Mouse (Mus musculus): ENCODE measurements around the gene Snrpa1. TPM values are rescaled to one million over a fixed set of nuclear protein-coding genes. Genes with fewer than 3 reads are reported as not detected.
A peak's percentile ranks its signal among the peaks of the same experiment; 100 is the strongest.

The Snrpa1 gene
- polyA plus RNA-seq, 1 experiment from 2014 or later, result 134 TPM

DNA sequence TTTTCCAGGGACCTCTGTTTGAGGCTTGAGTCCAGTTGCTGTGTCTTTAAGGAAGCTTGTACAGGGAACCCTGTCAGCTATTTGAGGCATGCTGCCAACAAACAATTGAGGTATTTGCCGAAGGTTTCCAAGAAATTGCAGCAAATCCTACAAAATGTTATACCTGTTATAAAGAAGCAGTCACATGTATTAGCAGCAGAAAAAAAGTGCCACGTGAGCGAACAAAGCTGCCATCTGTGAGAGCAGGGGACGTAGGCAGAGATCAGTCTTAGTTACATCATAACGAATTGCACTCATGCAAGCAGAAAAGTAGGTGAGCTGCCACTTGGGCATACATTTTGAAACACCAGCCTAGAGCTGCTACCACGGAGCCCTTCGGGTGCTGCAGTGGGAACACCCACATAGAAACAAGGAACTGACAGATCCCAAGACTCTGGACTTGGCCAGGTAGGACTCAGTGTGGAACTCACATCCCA, 47.8 kb downstream of the Snrpa1 start:
- Histone ChIP-seq H3K9ac (ENCODE audit: low read depth, low read length) (no peak overlapping the region), H3K27me3 (replicated peaks; ENCODE audit: control insufficient read depth, insufficient read depth, low read length) (no peaks in the 10 kb centered on the region), H3K36me3 (ENCODE audit: control insufficient read depth, insufficient read depth, low read length) (no peaks in the 10 kb centered on the region), H3K27ac (replicated peaks; ENCODE audit: low read depth, low read length) (no peak overlapping the region), H3K4me1 (ENCODE audit: control insufficient read depth, insufficient read depth, low read length) (peaks cover 10% of the 10 kb centered on the region), H3K4me3 (ENCODE audit: low read depth, low read length) (no peak overlapping the region), H3K4me2 (ENCODE audit: low read depth, low read length) (no peak overlapping the region), H3K9me3 (ENCODE audit: control insufficient read depth, low read length) (no peaks in the 10 kb centered on the region)
- DNase-seq (ENCODE audit: low spot score) (peak; percentile 60), ATAC-seq (ENCODE audit: low read depth) (no peak)
- 51% methylated on average over 7 of the region's 7 CpGs for WGBS

DNA sequence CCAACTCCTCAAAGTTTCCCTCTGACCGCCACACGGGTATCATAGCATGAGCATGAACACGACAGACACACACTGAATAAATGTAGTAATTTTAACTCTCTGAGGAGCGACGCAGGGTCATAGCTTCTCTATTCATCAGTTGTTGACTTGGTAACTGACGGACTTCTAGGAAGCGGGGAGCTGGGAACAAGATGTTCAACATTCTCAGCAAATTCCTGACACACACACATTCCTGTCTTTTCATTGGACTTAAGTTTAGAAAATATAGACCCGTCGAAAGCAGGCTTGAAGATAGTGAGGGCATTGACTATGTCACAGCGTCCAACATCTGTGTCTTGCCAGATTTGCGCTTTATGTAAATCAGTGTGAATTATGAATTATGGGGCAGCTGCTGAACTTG, 48.4 kb downstream of the Snrpa1 start:
- no peaks in the 10 kb centered on the region for H3K27me3 ChIP-seq (replicated peaks; ENCODE audit: control insufficient read depth, insufficient read depth, low read length)
- H3K9ac ChIP-seq (ENCODE audit: low read depth, low read length), result no peak overlapping the region
- H3K36me3 ChIP-seq (ENCODE audit: control insufficient read depth, insufficient read depth, low read length), result no peaks in the 10 kb centered on the region
- H3K27ac ChIP-seq (replicated peaks; ENCODE audit: low read depth, low read length), result no peak overlapping the region
- no peak for DNase-seq (ENCODE audit: low spot score)
- H3K9me3 ChIP-seq (ENCODE audit: control insufficient read depth, low read length), result no peaks in the 10 kb centered on the region
- no peak overlapping the region for H3K4me2 ChIP-seq (ENCODE audit: low read depth, low read length)
- 60% methylated on average over 11 of the region's 11 CpGs for WGBS
- H3K4me3 ChIP-seq (ENCODE audit: low read depth, low read length), result no peak overlapping the region
- peaks cover 12% of the 10 kb centered on the region for H3K4me1 ChIP-seq (ENCODE audit: control insufficient read depth, insufficient read depth, low read length)
- ATAC-seq (ENCODE audit: low read depth), result no peak

DNA sequence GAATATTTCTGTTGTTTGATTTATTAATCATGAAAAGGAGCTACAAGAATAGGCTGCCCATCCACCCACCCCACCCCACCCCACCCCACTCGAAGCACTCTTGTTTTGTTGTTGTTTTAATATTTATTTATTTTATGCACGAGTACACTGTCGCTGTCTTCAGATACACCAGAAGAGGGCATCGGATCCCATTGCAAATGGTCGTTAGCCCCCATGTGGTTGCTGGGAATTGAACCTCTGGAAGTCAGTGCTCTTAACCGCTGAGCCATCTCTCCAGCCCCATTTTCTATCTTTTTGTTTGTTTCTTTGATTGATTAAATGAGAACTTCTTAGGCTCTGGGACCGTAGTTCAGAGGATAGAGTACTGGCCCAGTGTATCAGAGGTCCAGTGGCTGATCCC, 49.1 kb downstream of the Snrpa1 start:
- Histone ChIP-seq H3K4me1 (ENCODE audit: control insufficient read depth, insufficient read depth, low read length) (peaks cover 16% of the 10 kb centered on the region), H3K36me3 (ENCODE audit: control insufficient read depth, insufficient read depth, low read length) (no peaks in the 10 kb centered on the region), H3K4me3 (ENCODE audit: low read depth, low read length) (no peak overlapping the region), H3K9ac (ENCODE audit: low read depth, low read length) (no peak overlapping the region), H3K9me3 (ENCODE audit: control insufficient read depth, low read length) (no peaks in the 10 kb centered on the region), H3K27ac (replicated peaks; ENCODE audit: low read depth, low read length) (no peak overlapping the region), H3K27me3 (replicated peaks; ENCODE audit: control insufficient read depth, insufficient read depth, low read length) (no peaks in the 10 kb centered on the region), H3K4me2 (ENCODE audit: low read depth, low read length) (no peak overlapping the region)
- WGBS, result 10% methylated on average over 7 of the region's 7 CpGs
- peak; percentile 59 for DNase-seq (ENCODE audit: low spot score)
- no peak for ATAC-seq (ENCODE audit: low read depth)

DNA sequence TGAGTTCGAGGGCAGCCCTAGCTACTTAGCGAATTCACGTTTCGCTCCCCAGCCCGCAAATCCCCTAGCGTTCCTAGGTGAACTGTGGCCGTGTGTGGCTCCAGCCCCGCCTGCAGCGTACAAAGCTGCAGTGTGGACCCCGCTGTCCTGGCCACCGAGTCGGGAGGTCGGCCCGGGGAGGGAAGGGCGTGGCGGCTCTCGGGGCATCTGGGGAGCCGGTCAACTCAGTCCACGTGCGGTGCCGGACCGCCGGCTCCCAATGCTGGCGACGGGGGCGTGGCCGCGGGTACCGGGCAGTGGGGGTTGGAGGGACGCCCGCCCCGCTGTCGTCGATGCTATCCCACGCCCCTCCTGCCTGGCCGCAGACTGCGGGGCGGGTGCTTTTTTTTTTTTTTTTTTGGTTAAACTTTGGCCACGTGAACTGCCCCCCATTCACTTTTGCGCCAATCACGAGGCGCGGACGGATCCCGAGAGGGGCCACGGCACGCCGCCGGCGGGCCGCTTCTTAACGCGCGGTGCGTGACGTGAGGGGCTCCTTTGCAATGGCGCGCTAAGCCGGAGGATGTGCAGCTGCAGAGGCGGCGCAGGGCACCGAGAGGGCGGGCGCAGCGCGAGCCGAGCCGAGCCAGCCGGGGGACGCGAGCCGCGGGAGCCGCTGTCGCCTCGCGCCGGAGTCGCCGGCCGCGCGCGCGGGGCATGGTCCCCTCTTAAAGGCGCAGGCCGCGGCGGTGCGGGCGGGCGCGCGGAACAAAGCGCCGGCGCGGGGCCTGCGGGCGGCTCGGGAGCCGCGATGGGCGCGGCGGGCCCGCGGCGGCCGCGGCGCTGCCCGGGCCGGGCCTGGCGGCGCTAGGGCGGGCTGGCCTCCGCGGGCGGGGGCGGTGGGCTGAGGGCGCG, 50.4 kb downstream of the Snrpa1 start, which contains the start of gene Chsy1:
TSS of gene Chsy1 (plus strand) at position 555 of the 894 bp plus-strand sequence.
- peak within 1 kb of the TSS; percentile 91 for H3K4me2 ChIP-seq (ENCODE audit: low read depth, low read length)
- DNase-seq (ENCODE audit: low spot score) (peak; percentile 96), ATAC-seq (ENCODE audit: low read depth) (peak; percentile 86)
- peak within 1 kb of the TSS; percentile 94 for H3K27ac ChIP-seq (replicated peaks; ENCODE audit: low read depth, low read length)
- WGBS, result under 1% methylated on average over 53 of the region's 123 CpGs
- no peaks in the 10 kb centered on the region for H3K36me3 ChIP-seq (ENCODE audit: control insufficient read depth, insufficient read depth, low read length)
- peak within 1 kb of the TSS; percentile 92 for H3K9ac ChIP-seq (ENCODE audit: low read depth, low read length)
- peaks cover 19% of the 10 kb centered on the region for H3K4me1 ChIP-seq (ENCODE audit: control insufficient read depth, insufficient read depth, low read length)
- no peaks in the 10 kb centered on the region for H3K27me3 ChIP-seq (replicated peaks; ENCODE audit: control insufficient read depth, insufficient read depth, low read length)
- no peaks in the 10 kb centered on the region for H3K9me3 ChIP-seq (ENCODE audit: control insufficient read depth, low read length)
- H3K4me3 ChIP-seq (ENCODE audit: low read depth, low read length), result peak within 1 kb of the TSS; percentile 73

DNA sequence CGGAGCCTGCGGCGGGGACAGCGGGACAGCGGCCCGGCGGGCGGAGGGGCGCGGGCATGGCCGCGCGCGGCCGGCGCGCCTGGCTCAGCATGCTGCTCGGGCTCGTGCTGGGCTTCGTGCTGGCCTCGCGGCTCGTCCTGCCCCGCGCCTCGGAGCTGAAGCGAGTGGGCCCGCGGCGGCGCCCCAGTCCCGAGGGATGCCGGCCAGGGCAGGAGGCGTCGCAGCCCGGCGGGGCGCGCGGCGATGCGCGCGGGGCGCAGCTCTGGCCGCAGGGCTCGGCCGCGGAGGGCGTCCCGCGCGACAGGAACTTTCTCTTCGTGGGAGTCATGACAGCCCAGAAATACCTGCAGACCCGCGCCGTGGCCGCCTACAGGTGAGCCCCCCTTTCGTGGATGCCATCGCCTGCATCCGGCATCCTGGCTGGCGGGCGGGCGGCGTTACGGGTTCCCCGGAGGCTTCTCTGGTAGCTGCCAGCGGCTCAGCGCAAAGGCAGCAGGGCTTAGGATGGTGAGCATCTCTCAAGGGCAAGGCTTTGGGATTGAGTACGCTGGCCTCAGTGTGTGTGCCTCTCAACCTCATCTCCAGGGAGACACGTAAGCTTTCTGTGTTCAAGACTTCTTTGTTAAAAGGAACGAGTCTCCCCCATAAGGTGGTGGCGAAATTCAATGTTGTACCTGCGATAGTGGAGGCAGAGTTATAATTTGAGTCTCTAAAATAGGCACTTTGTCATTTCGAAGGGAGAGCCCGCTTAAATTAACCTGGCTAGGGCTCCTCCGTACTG, 51.2 kb downstream of the Snrpa1 start:
- ATAC-seq (ENCODE audit: low read depth), result peak; percentile 28
- no peaks in the 10 kb centered on the region for H3K27me3 ChIP-seq (replicated peaks; ENCODE audit: control insufficient read depth, insufficient read depth, low read length)
- H3K9ac ChIP-seq (ENCODE audit: low read depth, low read length), result peak overlapping the region; percentile 92
- no peak for DNase-seq (ENCODE audit: low spot score)
- peak overlapping the region; percentile 94 for H3K27ac ChIP-seq (replicated peaks; ENCODE audit: low read depth, low read length)
- H3K4me2 ChIP-seq (ENCODE audit: low read depth, low read length), result peak overlapping the region; percentile 91
- H3K9me3 ChIP-seq (ENCODE audit: control insufficient read depth, low read length), result no peaks in the 10 kb centered on the region
- H3K4me1 ChIP-seq (ENCODE audit: control insufficient read depth, insufficient read depth, low read length), result peaks cover 23% of the 10 kb centered on the region
- WGBS, result 1% methylated on average over 27 of the region's 77 CpGs
- H3K36me3 ChIP-seq (ENCODE audit: control insufficient read depth, insufficient read depth, low read length), result no peaks in the 10 kb centered on the region
- peak overlapping the region; percentile 73 for H3K4me3 ChIP-seq (ENCODE audit: low read depth, low read length)

DNA sequence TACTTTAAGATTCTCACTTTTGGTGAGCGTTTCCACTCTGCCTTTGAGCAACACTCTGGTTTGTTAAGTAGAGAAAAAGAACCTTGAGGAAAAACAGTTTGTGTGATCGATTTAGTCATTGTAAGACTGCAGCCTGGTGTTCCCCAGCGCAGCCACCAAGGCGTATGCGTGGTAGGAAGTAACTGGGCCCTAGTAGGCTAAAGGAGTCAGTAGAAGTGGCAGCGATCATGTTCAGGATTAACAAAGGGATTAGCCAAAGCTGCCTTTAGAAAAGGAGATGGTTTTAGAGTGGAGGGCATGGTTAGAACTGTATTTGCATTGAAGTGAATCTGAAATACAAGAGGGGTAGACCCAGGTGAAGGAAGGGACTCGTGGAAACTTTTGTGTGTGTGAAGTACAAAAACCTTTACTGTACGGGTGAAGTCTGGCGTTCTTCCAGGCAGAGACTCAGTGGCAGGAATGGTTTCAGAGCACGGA, 51.9 kb downstream of the Snrpa1 start:
- Histone ChIP-seq H3K27me3 (replicated peaks; ENCODE audit: control insufficient read depth, insufficient read depth, low read length) (no peaks in the 10 kb centered on the region), H3K27ac (replicated peaks; ENCODE audit: low read depth, low read length) (peak overlapping the region; percentile 94), H3K36me3 (ENCODE audit: control insufficient read depth, insufficient read depth, low read length) (no peaks in the 10 kb centered on the region), H3K4me3 (ENCODE audit: low read depth, low read length) (peak overlapping the region; percentile 73), H3K9ac (ENCODE audit: low read depth, low read length) (peak overlapping the region; percentile 92), H3K4me2 (ENCODE audit: low read depth, low read length) (peak overlapping the region; percentile 91), H3K4me1 (ENCODE audit: control insufficient read depth, insufficient read depth, low read length) (peaks cover 23% of the 10 kb centered on the region), H3K9me3 (ENCODE audit: control insufficient read depth, low read length) (no peaks in the 10 kb centered on the region)
- WGBS, result 1% methylated on average over 10 of the region's 10 CpGs
- ATAC-seq (ENCODE audit: low read depth) (peak; percentile 16; the same call in 1 of the 2 replicates), DNase-seq (ENCODE audit: low spot score) (peak; percentile 54)

DNA sequence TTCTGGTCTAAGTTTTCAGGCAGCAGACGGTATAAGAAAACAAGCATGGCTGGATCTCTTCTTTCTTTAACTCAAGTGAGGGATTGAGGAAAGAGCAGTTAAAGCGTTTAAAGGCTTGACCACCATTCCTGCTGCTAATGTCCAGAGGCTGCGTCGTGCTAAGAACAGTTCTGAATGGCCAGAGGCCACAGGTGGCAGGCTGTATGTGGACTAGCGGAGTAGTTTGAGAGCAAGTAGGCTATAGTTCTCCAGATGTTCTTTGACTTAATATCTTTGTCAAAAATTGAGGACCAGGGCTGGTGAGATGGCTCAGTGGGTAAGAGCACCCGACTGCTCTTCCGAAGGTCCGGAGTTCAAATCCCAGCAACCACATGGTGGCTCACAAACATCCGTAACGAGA, 52.4 kb downstream of the Snrpa1 start:
- no peaks in the 10 kb centered on the region for H3K9me3 ChIP-seq (ENCODE audit: control insufficient read depth, low read length)
- 57% methylated on average over 10 of the region's 10 CpGs for WGBS
- no peaks in the 10 kb centered on the region for H3K27me3 ChIP-seq (replicated peaks; ENCODE audit: control insufficient read depth, insufficient read depth, low read length)
- peaks cover 23% of the 10 kb centered on the region for H3K4me1 ChIP-seq (ENCODE audit: control insufficient read depth, insufficient read depth, low read length)
- H3K9ac ChIP-seq (ENCODE audit: low read depth, low read length), result peak overlapping the region; percentile 92
- no peaks in the 10 kb centered on the region for H3K36me3 ChIP-seq (ENCODE audit: control insufficient read depth, insufficient read depth, low read length)
- peak overlapping the region; percentile 94 for H3K27ac ChIP-seq (replicated peaks; ENCODE audit: low read depth, low read length)
- peak overlapping the region; percentile 73 for H3K4me3 ChIP-seq (ENCODE audit: low read depth, low read length)
- peak overlapping the region; percentile 91 for H3K4me2 ChIP-seq (ENCODE audit: low read depth, low read length)
- DNase-seq (ENCODE audit: low spot score) (no peak), ATAC-seq (ENCODE audit: low read depth) (no peak)

DNA sequence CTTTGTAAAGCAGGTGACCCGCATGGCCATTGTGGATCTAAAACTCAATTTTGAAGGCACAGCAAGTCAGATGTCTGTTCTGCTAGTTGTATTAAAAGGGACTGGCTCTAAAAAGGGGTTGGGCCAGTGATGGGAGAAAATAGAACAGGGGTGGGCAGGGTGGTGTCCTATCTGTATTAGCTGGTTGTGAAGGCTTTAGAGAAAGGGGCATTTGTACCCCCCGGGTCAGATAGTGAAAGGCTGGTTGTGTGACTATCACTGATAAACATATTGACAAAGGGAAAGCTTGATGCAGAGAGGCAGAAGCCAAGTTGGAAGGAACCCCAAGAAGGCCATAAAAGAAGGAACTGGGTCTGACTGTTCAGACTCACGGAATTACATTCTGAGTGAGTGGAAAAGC, 54.8 kb downstream of the Snrpa1 start:
- peaks cover 5% of the 10 kb centered on the region; the same call in 1 of the 2 replicates for H3K36me3 ChIP-seq (ENCODE audit: control insufficient read depth, insufficient read depth, low read length)

More for the DNA sequence above, 54.8 kb downstream of the Snrpa1 start:
- no peak overlapping the region for H3K4me3 ChIP-seq (ENCODE audit: low read depth, low read length)
- no peak overlapping the region for H3K9ac ChIP-seq (ENCODE audit: low read depth, low read length)
- ATAC-seq (ENCODE audit: low read depth), result no peak
- WGBS, result 90% methylated on average over 3 of the region's 3 CpGs
- no peak for DNase-seq (ENCODE audit: low spot score)
- H3K4me1 ChIP-seq (ENCODE audit: control insufficient read depth, insufficient read depth, low read length), result peaks cover 23% of the 10 kb centered on the region
- H3K27me3 ChIP-seq (replicated peaks; ENCODE audit: control insufficient read depth, insufficient read depth, low read length), result no peaks in the 10 kb centered on the region
- H3K27ac ChIP-seq (replicated peaks; ENCODE audit: low read depth, low read length), result no peak overlapping the region
- H3K4me2 ChIP-seq (ENCODE audit: low read depth, low read length), result no peak overlapping the region
- H3K9me3 ChIP-seq (ENCODE audit: control insufficient read depth, low read length), result no peaks in the 10 kb centered on the region
